Mouse (Mus musculus): ENCODE data around the gene Wdr54. TPM values are rescaled to one million over a fixed set of nuclear protein-coding genes. Genes with fewer than 3 reads are reported as not detected.

The Wdr54 gene
- not detected in 2 replicates for total RNA-seq (2015)
- 0.88 TPM in 1 of 2 replicates, not detected in the other for total RNA-seq (2017)

DNA sequence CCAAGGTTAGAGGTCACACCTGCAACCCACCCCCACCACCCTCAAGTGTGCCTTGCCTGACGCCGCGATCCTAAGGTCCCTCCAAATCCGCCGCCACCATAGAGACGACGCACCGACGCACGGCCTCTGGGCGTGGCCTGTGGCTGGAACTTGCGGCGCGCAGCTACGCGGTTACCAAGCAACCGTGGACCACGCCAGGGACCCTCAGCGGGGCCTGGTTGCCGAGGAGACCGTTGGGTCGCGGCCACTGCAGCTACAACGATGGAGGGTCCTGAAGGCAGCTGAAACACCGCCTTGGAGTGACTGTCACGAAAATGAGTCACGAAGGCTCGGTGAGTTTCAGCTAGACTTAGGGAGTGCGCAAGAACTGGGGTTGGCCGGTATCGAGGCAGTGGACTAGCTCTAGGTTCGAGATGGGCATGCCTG lies at the start of gene Wdr54, which contains the start of gene 1700003E16Rik:
Gene Wdr54 (minus strand): TSS at position 139 of the 426 bp plus-strand sequence.
Gene 1700003E16Rik (plus strand): TSS at position 146 of the 426 bp plus-strand sequence.
- peak; percentile 90 for ATAC-seq (ENCODE audit: poor library complexity, severe bottlenecking)

DNA sequence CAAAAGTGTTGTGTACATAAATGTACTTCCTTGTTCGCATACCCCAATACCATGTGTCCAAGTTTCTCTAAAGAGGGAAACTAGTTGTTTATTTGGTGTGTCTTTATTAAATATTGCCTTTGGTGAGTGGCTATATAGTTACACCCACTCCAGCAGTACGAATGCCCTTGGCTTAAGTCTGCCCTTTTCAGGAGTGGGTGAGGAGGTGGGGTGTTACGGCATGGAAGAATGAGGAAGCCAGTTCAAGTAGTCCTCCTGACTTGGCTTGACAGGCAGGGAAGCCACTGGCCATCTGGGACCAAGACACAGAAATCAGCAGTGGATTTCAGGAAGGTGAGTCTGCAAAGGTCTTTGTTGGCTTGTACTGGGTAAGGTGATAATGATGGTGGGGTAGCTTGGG lies 49.7 kb upstream of the Wdr54 start:
- no peak for ATAC-seq (ENCODE audit: poor library complexity, severe bottlenecking)

DNA sequence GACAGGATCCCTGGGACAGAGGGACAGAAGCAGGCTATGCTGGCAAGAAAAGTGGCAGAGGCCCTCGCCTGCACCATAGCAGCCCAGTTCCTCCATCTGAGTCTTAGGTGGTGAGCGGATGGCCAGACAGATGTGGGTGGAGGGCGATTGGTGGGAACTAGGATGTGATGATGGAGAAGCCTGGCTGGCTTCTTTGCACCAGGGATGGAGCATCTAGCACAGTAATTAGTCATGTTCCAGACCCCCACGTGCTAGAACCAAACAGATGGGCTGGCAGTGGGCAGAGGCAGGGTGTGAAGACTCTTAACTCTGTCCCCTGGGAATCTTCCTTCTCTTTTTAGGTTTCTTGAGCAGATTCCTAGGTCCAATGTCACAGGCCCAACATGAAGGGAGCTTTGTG lies 47.1 kb upstream of the Wdr54 start:
- ATAC-seq (ENCODE audit: poor library complexity, severe bottlenecking), result no peak

DNA sequence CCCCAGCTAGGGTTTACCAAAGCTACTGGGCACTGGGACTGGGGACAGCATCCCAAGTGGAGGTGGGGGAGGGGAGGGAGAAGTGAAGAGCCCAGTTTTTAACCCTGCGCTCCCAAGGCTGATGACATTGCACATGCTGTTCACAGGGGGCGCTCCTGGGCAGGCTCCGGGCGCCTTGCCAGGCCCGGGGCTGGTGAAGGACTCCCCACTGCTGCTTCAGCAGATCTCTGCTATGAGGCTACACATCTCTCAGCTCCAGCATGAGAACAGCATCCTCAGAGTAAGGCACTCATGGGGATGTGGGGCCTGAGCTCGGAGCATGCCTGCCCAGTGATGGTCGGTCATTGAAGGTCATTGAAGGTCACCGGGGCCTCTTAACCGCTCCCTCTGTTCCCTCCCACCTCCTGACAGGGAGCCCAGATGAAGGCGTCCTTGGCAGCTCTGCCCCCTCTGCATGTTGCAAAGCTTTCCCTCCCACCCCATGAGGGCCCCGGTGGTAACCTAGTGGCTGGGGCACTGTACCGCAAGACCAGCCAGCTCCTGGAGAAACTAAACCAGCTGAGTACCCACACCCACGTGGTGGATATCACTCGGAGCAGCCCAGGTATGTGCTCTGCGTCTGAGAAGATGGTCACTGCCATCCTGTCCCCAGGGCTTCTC lies 41.3 kb upstream of the Wdr54 start:
- no peak for ATAC-seq (ENCODE audit: poor library complexity, severe bottlenecking)

DNA sequence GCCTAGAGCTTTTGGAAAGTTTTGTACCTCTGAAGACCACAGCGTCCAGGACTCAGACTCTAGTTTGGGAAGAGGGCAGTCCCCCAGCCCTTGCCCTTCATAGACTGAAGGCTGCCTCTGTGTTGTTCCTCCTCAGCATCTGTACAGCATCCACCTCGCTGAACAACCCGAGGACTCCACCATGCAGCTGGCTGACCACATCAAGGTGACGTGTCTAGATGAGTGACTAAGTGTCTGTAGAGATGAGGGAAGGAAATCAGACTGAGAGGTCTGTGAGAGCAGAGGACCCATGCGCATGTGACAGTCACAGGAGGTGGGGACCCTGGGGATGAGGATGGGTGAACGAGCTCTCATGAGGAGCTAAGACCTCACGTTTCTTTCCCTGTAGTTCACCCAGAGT lies 37.4 kb upstream of the Wdr54 start:
- no peak for ATAC-seq (ENCODE audit: poor library complexity, severe bottlenecking)

DNA sequence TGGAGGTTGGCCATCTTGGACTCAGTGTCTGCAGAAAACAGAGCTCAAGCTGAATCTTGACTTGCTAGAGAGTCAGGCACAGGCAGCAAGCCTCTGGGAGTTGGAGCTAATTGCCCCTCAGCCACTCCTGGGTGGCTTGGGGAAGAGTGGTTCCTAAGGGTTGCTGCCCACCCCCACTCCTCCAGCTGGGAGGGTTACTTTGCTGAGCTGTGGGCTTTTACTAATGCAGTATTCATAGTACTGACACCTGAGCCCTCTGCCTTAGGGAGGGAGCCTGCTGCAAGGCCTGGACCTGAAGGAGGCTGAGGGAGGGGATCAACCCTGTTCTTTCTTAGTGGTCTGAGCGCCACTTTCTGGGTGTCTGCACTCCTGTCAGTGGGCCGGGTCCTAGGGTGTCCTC lies 30.7 kb upstream of the Wdr54 start:
- ATAC-seq (ENCODE audit: poor library complexity, severe bottlenecking), result no peak

DNA sequence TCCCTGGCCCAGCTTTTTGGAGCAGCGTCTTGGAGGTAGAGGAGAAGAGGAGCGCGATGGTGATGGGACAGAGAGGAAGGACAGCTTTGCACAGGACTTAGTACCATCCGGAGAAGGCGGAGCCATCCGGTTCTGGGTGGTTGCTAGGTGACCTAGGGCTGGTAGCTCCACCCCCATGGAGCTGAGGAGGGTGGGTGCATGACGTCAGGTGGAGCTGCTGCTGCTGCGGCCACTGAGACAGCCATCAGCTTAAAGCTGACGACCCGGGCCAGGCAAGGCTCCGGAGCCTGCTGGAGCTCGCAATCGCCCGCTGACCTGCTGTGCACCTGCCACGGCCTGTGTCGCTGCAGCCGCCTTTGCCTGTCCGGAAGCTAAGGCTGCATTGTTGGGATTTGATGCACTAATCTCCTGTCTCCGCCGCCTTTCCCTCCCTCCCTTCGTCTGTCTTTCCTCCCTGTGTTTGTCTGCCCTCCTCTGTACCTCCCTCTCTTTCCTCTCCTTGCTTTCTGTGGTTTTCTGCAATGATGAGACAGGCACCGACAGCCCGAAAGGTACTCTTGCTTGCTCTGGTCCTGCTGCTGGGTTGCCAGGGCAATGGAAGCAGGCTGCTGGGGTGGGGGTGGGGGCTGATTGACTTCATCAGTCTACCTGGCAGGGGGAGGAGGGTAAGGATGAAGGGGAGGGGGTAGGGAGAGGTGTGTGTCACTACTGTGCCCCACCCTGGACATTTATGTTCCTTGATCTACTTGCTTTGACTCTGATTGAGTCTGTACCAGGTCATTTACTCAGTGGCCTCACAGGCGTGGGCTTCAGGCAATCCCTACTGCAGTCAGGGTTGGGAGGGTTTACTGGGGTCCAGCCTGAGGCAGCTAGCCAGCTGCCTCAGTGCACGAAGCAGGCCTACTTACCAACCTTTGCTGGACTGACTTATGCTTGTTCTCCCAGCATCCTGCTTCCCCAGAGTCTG lies 30.0 kb upstream of the Wdr54 start:
- ATAC-seq (ENCODE audit: poor library complexity, severe bottlenecking), result 0 out of 2 replicates have a peak, but pooled peaks have one; percentile 43

DNA sequence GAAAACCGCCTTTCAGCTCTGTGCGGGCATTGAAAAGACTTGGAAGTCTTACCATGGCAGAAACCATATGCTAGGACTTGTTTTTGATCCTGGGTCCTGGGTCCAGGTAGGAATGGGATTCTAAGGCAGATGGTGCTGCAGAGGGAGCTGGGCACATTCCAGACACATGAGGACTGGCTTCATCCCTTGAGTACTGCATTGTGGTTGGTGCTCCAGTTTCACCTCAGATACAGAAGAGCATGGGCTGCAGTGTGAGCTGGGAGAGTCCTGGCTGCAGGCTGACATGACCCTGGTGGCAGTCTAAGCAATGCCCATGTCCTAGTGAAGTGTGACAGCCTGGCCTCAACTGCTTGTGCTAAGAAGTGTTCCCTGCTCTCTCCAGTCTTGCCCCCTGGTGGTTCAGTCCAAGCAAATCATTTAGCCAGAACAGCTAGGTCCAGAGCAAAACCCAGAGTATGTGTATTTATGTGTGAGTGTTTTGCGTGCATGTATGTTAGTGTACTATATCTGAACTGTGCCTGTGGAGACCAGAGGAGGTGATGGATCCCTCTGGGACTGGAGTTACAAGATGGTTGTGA lies 28.8 kb upstream of the Wdr54 start:
- ATAC-seq (ENCODE audit: poor library complexity, severe bottlenecking), result 0 out of 2 replicates have a peak, but pooled peaks have one; percentile 15

DNA sequence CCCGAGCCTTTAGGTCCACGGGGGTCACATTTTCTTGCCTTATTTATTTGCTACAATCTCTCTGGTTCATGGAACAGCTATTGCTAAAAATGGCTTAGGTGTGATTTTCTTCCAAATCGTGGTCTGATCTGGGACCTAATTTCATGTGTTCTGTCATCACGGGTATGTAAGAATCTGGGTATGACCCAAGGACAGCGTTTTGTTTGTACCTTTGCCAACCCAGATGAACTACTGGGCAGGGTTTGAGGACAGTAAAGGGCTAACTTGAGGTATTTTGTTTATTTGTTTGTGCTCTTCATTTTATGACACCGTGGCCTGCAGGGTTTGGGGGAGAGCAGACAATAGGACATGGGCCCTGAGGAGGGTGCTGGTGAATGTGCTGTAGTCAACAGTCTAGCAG lies 24.4 kb upstream of the Wdr54 start:
- ATAC-seq (ENCODE audit: poor library complexity, severe bottlenecking), result no peak

DNA sequence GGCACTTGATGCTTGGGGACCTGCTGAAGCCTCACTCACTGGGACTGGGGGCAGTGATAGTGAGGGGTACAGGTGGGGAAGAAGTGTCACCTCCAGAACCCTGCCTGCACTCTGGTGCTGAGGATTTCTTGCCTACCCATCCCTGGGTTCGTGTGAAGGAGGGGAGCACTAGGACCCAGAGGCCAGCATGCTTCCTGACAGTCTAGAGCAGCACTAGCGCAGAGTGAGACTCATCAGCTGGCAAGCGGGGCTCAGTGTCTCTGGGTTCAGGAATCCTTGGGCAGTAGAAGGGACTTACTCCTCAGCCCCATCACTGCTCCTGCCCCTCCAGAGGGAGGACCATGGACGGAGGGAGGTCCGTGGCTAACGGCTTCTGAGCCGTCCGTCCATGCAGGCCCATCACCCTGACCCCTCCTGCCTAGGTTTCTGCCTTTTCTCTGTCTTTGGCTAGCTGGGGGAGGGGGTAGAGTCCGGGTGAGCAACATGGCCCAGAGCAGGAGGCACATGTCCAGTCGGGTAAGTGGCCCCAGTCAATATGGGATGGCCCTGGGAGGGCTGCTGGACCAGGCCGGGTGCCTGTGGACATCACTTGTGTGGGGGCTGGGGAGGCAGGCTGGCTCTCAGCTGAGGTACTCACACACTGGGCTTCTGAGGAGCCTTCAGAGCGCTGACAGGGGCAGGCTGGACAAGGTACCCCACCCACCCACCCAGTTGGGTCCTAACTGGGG lies 23.4 kb upstream of the Wdr54 start:
- ATAC-seq (ENCODE audit: poor library complexity, severe bottlenecking), result no peak

DNA sequence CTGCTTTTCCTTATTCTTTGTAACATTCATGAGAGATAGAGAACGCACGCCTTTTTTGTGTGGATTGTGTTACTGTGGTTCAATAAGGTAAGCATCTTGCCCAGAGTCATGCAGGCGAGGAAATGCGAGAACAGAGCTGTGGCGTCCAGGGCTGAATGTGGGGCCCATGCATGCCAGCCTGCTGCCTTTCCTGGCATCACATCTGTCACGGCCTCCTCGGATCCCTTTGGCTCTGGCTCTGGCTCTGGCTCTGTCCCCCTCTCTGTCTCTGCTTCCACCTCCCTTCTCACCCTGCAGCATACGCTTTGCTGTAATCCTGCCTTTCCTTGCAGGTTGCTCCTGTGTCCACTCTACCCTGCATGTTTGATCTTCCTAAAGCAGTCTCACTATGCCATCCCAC lies 19.8 kb upstream of the Wdr54 start:
- no peak for ATAC-seq (ENCODE audit: poor library complexity, severe bottlenecking)

DNA sequence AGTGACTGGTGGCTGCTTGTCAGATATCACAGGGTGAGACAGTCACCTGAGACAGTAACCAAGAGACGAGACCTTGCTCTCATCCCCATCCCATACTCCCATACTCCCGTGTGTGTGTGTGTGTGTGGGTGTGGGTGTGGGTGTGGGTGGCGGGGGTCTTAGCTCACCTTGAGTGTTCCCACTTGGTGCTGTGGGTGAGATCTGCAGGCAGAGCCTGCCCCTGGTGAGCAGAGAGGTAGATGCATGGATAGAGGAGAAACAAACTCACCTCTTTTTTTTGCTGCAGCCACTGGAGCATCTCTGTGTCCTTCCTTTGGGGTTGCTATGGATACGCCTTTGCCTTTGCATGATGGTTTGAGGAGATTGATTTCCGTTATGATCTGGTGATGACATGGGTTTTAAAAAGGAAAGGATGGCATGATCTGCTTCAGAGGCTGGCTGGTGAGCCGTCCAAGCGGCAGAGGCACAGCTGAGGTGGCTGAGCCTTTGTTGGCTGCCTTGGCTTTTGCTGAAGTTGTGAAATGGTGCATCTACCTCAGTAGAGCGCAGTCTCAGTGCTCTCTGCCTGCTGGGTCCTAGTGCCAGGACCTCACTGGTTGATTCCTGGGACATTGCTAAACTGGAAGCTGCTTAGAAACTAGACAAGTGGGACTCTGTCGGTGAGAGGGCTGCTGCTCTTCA lies 16.2 kb upstream of the Wdr54 start:
- no peak for ATAC-seq (ENCODE audit: poor library complexity, severe bottlenecking)

DNA sequence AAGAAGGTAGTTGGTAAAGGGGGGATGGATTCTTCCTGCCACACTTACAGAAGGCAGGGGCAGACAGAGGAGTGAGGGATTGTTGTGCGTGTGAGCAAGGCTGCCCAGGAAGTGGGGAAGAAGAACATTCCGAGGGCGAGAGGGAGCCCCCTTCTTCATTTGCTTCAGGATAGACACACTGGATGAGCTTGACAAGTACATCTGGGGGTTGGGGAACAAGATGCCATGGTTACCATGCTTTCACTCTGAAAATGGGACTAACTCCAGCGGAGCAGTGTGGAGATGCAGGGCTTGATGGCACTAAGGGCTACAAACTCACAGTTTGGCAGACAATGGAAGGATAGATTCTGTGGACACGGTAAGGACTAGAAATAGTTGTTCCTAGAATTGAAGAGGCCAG lies 14.9 kb upstream of the Wdr54 start:
- no peak for ATAC-seq (ENCODE audit: poor library complexity, severe bottlenecking)

DNA sequence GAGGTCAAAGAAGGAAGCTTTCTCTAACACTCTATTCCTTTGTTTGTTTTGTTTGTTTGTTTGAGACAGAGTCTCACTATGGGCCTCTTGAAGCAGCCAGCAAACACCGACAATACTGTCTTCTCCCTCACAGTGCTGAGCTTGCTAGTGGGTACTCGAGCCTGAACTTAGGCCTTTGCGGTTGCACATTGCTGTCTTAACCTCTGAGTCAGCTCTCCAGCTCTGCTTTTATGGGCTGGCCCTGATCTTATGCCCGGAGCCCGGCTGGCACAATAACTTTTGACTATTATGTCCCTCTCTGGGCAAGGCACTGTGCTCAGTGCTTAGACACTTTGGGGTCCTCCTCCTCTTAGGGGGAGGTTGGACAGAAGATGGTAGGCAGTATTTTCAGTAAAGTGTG lies 13.7 kb upstream of the Wdr54 start:
- no peak for ATAC-seq (ENCODE audit: poor library complexity, severe bottlenecking)

DNA sequence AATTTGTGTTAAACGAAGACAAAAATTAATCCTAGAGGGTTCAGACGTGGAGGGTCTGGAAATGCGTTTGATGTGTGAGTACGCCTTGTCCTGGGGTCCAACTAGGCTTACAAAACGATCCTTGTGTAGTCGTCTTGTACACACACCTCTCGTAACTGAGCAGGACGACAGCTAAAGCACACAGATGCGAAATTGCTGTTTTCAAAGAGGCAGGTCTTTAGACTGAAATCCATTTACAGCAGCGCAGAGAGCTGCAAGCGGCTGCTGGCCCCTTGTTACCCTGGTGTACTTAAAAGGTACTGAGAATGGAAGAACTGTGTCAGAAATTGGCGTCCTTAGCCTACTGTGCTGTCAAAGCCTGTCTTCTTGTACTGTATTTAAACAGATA lies 10.0 kb upstream of the Wdr54 start:
- ATAC-seq (ENCODE audit: poor library complexity, severe bottlenecking), result 0 out of 2 replicates have a peak, but pooled peaks have one; percentile 22

DNA sequence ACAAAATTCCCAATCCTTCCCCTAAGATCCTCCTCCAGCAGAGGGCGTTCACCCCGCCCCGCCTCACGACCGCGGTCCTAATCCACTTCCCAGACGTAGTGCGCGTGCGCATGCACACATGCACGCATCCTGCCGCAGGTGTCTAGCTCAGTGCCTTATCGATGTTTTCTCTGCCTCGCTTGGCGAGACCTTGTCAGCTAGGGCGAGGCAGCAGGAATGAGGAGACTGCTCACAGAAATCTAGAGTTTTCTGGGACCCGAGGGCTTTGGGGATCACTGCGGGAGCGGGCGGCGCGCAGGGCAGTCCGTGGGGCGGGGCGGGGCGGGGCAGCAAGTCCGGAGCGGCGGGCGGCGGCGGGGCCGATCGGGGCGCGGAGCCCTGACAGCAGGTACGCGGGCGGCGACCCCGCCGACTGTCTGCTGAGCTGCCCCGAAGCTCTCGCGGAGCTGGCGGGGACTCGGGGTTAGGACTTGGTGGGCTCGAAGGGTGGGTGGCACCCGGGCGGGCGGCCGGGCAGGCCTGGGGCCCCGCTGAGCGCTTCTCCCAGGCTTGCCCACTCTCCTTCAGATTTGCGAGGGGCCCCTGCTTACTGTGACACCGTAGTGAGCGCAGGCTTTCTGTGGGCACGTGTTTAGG lies 9.5 kb upstream of the Wdr54 start, which contains the start of gene Dctn1:
Gene Dctn1 (plus strand): TSS at position 314 of the 636 bp plus-strand sequence.
- peak; percentile 89 for ATAC-seq (ENCODE audit: poor library complexity, severe bottlenecking)

DNA sequence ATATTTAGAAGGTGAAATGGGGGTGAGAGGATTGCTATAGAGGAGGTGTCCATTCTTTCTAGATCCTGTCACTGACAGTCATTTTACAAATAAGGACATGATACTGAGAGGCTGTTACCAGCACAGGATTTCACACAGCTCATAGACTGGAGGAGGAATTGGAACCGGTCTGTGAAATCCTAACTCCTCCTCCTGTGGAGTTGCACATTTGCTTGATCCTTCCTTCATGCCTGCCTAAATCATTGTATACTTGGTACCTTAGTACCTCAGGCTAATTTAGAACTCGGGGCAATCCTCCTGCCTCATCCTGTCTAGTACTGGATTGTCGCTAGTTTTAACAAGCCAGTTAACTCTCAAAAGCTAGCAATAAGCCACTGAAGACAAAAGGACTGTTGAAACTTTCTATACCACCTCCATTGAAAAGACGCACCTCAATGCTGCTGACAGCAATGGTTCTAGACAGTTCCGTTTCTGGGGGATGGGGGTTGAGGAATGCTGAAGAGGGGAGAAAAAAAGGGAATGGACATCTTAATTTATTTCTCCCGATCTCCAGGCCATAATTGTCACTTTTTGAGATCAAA lies 8.9 kb upstream of the Wdr54 start:
- peak; percentile 31 for ATAC-seq (ENCODE audit: poor library complexity, severe bottlenecking)

DNA sequence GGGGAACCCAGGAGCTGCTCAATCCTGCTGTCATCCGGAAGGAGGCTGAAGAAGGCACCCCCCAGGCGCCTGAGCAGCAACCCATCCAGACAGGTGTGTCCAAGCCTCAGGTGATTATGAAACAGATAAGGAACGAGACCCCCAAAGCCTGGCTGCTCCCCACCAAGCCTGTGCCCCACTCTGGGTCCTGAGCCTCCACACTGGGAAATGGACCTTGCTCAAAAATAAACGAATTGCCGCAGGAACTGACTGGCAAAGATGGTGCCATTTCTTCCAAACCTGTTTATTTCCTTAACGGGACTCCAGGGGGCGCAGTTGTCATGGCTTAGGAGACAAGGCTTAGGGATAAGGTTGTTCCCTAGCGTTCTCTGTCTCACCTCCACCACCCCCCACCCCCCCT lies 6.5 kb upstream of the Wdr54 start:
- ATAC-seq (ENCODE audit: poor library complexity, severe bottlenecking), result peak; percentile 39

Measured in megakaryocyte, adult 5-6 weeks (primary cell).